Mouse (Mus musculus) neural tube, embryonic 10.5 days (tissue): ENCODE measurements around the gene Oard1.

Source experiments
- DNase-seq: peaks from one replicate; pipeline ENCODE4 v3.0.0-alpha.2; 2017; ENCODE audit warnings: low spot score; ENCODE audit errors: extremely low spot score

Oard1 gene

DNA sequence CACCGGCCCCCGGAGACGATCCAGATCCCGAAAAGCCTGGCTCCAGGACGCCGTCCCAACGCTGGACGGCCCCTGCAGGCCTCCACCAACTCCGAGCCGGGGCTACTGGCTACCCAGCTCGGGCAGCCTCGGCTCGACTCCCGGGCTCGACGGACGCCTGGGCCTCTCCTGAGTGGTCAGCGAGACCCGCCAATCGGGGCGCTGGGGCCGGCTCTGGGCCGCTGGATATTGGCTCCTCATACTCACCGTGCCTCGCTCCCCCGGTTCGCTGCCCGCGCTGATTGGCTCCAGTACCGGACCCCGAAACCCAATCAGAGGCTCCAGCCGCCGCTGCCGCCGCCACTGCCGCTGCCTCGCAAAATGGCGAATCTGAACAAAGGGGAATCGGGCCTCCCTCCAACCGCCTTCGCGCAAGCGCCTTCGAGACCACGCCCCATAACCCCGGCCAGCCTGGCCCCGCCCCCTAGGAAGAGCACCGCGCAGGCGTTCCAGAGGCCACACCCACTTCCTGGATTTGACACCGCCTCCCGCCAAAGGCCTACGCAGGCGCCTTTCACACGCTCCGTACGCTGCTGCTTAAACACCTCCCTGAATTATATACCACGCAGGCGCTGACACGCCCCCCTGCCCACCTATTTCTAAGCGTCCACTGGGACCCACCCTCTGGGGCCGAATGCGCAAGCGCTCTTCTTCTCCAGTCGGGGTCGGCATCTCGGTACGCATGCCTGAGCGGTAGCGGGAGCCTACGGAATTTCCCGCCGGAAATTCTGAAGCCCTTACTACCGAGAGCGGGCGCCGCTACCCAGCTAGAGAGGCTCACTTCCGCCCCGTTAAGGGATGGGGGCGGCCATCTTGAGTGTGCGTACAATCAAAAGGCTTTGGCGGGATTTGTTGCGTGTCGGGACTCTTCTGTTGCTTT lies at the start of gene Oard1, which contains the start of gene Nfya:
Gene Oard1, plus strand, starts transcription at position 635 of the 919 bp plus-strand sequence.
Gene Nfya, minus strand, starts transcription at position 527 of the 919 bp plus-strand sequence.
- peak; percentile 99 for DNase-seq

- DNase-seq = no peak
Measured at GRCm38 (mm10) chr17:48360462-48360861, 49.4 kb upstream of the Oard1 start.

DNA sequence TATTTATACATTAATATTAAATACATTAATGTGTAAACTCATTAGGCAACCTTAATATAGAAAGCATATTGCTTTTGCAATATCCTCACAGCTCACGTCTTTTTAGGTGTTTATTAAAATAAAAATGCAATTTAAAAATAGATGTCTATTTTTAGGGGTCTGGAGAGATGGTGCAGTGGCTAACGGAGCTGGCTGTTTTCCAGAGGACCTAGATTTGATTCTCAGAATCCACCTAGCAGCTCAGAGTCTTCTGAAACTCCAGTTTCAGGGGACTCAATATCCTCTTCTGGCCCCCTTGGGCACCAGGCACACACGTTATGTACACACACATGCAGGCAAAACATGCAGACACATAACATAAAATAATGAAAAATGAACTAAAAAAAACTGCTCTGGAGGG lies 47.5 kb upstream of the Oard1 start:
- no peak for DNase-seq

DNA sequence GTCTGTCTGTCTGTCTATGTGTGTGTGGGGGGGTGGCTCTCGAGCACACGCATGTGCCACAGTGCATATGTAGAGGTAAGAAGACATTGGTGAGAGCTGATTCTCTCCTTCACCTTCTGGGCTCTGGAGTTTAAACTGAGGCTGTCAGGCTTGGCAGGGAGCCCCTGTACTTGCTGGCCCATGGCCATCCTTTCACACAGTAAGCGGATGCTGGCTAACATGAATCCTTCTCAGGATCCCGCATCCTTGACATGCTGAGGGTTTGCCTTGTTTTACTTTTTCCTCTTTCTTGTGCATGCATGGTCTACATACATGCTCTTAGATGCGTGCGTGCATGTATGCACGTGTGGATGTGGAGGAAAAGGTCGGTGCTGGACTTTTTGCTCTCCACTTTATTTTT lies 46.8 kb upstream of the Oard1 start:
- no peak for DNase-seq

DNA sequence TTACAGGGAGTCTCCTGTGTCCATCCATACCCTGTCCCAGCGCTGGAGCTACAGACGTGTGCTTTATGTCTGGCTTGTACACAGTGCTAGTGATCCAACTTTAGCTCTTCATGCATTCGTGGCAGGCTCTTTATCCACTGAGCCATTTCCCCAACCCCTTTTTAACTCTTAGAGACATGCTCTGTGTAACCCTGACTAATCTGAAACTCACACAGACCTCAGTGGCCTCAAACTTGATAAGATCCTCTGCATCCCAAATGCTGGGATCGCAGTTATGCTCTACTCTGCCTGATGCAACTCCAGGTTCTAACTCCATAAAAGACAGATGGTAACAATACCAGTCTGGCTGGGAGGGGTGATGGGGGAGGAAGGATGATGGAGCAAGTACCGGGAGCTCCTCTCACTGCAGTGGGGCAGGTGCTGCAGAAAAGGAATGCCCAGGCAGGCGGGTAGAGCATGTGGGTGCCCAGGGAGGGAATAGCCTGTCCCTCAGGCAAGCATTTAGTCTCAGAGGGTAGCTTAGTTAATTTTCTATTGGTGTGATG lies 46.3 kb upstream of the Oard1 start:
- no peak for DNase-seq

DNA sequence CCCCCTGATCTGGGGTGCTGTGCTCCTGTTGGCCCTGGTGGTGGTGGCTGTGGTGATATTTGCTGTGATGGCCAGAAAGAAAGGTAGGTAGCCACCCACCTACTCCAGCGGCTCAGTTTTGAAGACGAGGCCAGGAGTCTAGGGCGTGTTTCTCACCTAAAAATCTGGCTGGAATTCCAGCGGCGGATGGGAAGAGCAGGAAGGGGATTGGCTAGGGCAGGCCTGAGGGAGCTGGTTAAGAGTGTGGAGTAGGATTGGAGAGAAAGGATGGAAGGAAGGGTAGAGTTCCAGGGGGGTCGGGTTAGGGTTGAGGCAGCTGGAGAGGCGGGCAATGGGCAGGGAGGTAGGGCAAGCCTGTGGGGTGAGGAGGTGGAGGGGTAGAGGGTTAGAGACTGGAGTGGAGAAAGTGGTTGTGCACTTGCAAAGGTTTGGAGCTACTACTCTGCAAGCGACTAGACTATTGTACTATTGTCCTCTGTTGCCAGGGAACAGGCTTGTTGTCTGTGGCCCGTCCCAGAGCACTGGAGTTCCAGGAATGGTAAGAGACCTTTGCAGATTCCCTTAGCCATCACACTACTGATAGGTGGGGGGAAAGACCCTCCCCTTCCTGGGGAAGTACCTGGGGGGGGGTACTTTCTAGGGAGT lies 44.2 kb upstream of the Oard1 start:
- DNase-seq = no peak

DNA sequence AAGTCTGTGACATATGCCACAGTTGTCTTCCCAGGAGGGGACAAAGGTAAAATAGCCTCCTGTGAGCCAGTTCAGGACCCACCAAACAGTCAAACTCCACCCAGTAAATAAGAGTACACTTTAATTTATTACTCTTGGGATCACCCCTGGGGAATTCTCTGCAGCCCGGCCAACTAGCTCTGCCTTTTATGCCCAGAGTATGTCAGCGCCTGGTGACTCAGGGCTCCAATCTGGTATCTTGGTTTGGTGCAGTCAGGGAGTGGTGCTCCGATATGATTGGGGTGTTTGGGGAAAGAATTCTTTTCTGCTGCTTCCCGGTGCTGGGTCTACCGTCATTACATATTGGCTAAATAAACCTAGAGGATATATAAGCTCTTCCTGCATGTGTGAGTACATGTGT lies 43.0 kb upstream of the Oard1 start:
- no peak for DNase-seq

DNA sequence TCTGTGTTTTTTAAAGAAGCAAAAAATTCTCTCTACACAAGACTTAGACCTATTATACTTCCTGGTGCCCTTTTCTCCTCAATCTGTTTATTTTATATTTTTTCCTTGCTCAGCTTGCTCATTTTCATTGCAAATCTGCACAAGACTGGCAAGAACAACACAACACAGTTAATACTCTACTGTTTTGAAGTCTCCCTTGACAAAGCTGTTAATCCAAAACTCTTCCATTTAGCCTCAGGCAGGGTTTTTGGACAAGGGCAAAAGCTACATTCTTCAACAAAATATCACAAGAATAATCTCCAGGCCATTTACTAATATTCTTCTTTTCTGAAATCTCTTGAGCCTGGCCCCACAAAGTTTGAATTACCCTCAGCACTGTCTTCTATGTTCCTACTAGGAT lies 38.2 kb upstream of the Oard1 start:
- DNase-seq = no peak

- DNase-seq = no peak
Measured at GRCm38 (mm10) chr17:48372987-48373386, 36.8 kb upstream of the Oard1 start.

GRCm38 (mm10) chr17:48376102-48376501 lies 33.7 kb upstream of the Oard1 start:
- no peak for DNase-seq

DNA sequence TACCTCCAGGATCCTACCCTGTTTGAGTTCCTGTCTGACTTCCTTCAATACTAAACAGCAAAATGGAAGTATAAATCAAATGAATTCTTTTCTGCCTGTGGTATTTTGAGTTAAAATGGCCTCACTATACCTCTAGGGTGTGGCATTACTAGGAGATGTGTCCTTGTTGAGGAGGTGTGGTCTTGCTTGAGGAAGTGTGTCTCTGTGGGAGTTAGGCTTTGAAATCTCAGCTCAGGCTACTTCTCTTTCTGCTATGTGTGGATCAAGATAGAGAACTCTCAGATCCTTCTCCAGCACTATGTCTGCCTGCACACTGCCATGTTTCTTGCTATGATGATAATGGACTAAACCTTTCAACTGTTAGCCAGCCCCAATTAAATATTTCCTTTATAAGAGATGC lies 30.8 kb upstream of the Oard1 start:
- no peak for DNase-seq

GRCm38 (mm10) chr17:48385786-48386461 lies 23.9 kb upstream of the Oard1 start:
- no peak for DNase-seq

GRCm38 (mm10) chr17:48388666-48389065 lies 21.1 kb upstream of the Oard1 start:
- DNase-seq = no peak

DNA sequence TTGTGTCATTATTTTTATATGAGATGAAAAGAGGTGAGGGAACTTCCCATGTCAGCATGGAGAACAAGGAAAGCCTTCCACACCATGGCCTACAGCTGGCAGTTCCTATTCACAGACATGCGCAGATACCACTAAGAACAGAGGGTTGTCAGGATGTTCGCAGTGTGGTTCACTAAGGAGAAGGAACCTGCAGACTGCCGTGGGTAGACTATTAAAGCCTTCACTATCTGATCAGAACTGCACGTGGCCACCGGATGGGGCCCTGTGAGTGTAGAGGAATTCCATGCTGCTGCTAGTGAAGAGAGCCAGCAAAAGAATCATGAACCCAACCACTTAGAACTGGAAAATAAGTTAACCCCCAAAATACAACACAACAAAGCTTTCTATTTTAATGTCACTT lies 20.4 kb upstream of the Oard1 start:
- DNase-seq = no peak

DNA sequence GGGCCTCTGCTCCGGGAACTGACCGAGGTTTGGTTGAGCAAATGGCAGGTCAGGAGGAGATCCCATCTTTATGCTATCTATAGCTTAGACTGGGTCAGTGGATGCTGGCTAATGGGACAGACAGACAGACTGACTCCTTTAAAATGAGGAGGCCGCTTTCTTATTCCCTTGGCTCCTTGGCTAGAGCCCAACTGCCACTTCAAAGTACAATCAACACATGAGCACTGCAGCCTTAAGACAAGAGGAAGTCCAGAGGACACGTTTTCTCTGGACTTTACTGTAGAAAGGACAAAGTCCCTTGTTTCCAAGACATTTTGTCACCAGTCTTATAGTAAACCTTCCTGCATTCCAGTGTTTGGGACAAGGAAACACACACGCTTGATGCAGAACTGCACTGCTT lies 18.4 kb upstream of the Oard1 start:
- DNase-seq = no peak

- no peak for DNase-seq
Measured at GRCm38 (mm10) chr17:48392616-48393015, 17.2 kb upstream of the Oard1 start.

DNA sequence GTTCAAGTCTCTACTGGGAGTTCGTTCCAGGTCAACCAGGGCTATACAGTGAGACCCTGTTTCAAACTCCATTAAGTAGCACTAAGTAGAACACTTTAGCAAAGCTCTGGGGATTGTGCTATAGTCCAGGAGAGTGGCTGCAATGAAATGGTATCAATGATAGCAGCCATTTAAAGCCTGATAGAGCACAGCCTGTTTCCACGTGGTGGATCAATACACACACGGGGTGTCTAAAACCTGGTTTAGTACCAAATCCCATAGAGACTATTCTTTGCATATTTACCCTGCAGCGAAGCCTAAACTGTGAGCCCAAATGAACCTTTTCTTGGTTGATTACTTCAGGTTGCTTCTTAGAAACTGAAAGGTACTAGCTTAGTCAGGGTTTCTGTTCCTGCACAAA lies 8.1 kb upstream of the Oard1 start:
- no peak for DNase-seq

GRCm38 (mm10) chr17:48402751-48403150 lies 7.1 kb upstream of the Oard1 start:
- DNase-seq = no peak

GRCm38 (mm10) chr17:48403848-48404247 lies 6.0 kb upstream of the Oard1 start:
- no peak for DNase-seq

GRCm38 (mm10) chr17:48404706-48405105 lies 5.1 kb upstream of the Oard1 start:
- DNase-seq = no peak

- no peak for DNase-seq
Measured at GRCm38 (mm10) chr17:48407154-48407553, 2.7 kb upstream of the Oard1 start.
